Mouse (Mus musculus): ENCODE data around the gene Ttyh2. TPM values are rescaled to one million over a fixed set of nuclear protein-coding genes. Genes with fewer than 3 reads are reported as not detected.

Ttyh2 gene
- polyA plus RNA-seq, 1 experiment, result 34.4 TPM

DNA sequence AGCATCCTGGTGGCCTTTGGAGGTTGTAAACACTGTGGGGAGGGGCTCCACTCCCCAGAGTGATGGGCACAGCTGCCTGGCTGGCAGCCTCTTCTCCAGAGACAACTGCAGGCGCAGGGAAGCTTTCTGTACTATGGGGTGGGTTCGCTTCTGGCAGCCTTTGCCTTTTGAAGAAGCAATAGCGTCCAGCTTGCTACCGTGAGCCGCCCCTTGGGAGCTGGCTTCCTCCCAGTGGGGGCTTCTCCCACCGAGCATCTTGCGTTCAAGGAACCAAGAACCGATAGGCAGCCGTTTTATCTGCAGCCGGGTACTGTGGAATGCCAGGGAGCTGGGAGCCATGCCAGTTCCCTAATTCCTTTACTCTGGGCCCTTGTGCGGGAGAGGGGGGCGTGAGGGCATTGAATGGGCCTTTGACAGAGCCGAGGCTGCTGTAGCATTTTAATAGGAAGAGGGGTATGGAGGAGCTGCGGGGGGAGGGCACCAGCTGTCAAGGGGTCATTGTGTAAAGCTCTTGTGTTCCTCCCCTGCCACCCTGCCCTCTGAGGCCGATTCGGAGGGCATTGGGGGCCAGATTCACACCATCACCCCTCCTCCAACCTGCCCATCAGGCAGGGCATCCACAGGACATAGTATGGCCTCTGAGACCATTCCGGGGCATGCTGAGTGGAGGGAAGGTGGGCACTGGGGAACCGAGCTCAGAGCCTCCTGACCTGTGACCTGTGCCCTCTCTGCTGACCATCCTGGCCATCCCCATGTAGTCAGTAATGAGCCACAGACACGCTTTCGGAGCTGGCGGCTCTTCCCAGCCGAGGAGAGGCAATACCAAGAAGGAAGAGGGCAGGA lies 29.1 kb downstream of the Ttyh2 start:
- Histone ChIP-seq H3K4me3 (ENCODE audit: insufficient read depth, low read depth, low read length) (no peak overlapping the region), H3K36me3 (ENCODE audit: control insufficient read depth, insufficient read depth, low read length) (no peaks in the 10 kb centered on the region), H3K27ac (ENCODE audit: insufficient read depth, low read depth, low read length) (no peak overlapping the region), H3K27me3 (replicated peaks; ENCODE audit: control insufficient read depth, insufficient read depth, low read length) (no peaks in the 10 kb centered on the region), H3K4me1 (ENCODE audit: control insufficient read depth, insufficient read depth, low read length) (no peaks in the 10 kb centered on the region)
- 68% methylated on average over 22 of the region's 22 CpGs for WGBS
- TF ChIP-seq CTCF (conservative IDR thresholded peaks at IDR 0.05; ENCODE audit: insufficient read depth, insufficient read length, low read depth, low read length) (no peak), POLR2A (IDR thresholded peaks at IDR 0.05; ENCODE audit: low read depth, low read length) (no peak)
- DNase-seq, result no peak

- DNase-seq, result no peak
- no peak overlapping the region for H3K4me3 ChIP-seq (ENCODE audit: insufficient read depth, low read depth, low read length)
- H3K27me3 ChIP-seq (replicated peaks; ENCODE audit: control insufficient read depth, insufficient read depth, low read length), result no peaks in the 10 kb centered on the region
- no peaks in the 10 kb centered on the region for H3K4me1 ChIP-seq (ENCODE audit: control insufficient read depth, insufficient read depth, low read length)
- no peak overlapping the region for H3K27ac ChIP-seq (ENCODE audit: insufficient read depth, low read depth, low read length)
- TF ChIP-seq POLR2A (IDR thresholded peaks at IDR 0.05; ENCODE audit: low read depth, low read length) (no peak), CTCF (conservative IDR thresholded peaks at IDR 0.05; ENCODE audit: insufficient read depth, insufficient read length, low read depth, low read length) (no peak)
- 53% methylated on average over 5 of the region's 5 CpGs for whole genome bisulfite sequencing
- H3K36me3 ChIP-seq (ENCODE audit: control insufficient read depth, insufficient read depth, low read length), result no peaks in the 10 kb centered on the region; the same call in 1 of the 2 replicates
These were observed 31.1 kb downstream of the Ttyh2 start for GRCm38 (mm10) chr11:114706358-114706757.

GRCm38 (mm10) chr11:114711393-114711792 lies 36.2 kb downstream of the Ttyh2 start:
- TF ChIP-seq CTCF (conservative IDR thresholded peaks at IDR 0.05; ENCODE audit: insufficient read depth, insufficient read length, low read depth, low read length) (no peak), POLR2A (IDR thresholded peaks at IDR 0.05; ENCODE audit: low read depth, low read length) (no peak)
- Histone ChIP-seq H3K27ac (ENCODE audit: insufficient read depth, low read depth, low read length) (no peak overlapping the region), H3K27me3 (replicated peaks; ENCODE audit: control insufficient read depth, insufficient read depth, low read length) (no peaks in the 10 kb centered on the region), H3K36me3 (ENCODE audit: control insufficient read depth, insufficient read depth, low read length) (no peaks in the 10 kb centered on the region; the same call in 1 of the 2 replicates), H3K4me3 (ENCODE audit: insufficient read depth, low read depth, low read length) (no peak overlapping the region), H3K4me1 (ENCODE audit: control insufficient read depth, insufficient read depth, low read length) (no peaks in the 10 kb centered on the region)
- WGBS, result 50% methylated on average over 3 of the region's 3 CpGs
- no peak for DNase-seq

GRCm38 (mm10) chr11:114711861-114712260 lies 36.6 kb downstream of the Ttyh2 start:
- no peaks in the 10 kb centered on the region for H3K4me1 ChIP-seq (ENCODE audit: control insufficient read depth, insufficient read depth, low read length)
- WGBS, result 66% methylated on average over 12 of the region's 12 CpGs
- no peaks in the 10 kb centered on the region; the same call in 1 of the 2 replicates for H3K36me3 ChIP-seq (ENCODE audit: control insufficient read depth, insufficient read depth, low read length)
- no peak for DNase-seq
- H3K27me3 ChIP-seq (replicated peaks; ENCODE audit: control insufficient read depth, insufficient read depth, low read length), result no peaks in the 10 kb centered on the region
- no peak overlapping the region for H3K4me3 ChIP-seq (ENCODE audit: insufficient read depth, low read depth, low read length)
- H3K27ac ChIP-seq (ENCODE audit: insufficient read depth, low read depth, low read length), result no peak overlapping the region
- TF ChIP-seq CTCF (conservative IDR thresholded peaks at IDR 0.05; ENCODE audit: insufficient read depth, insufficient read length, low read depth, low read length), result no peak
- no peak for TF ChIP-seq POLR2A (IDR thresholded peaks at IDR 0.05; ENCODE audit: low read depth, low read length)

- TF ChIP-seq CTCF (conservative IDR thresholded peaks at IDR 0.05; ENCODE audit: insufficient read depth, insufficient read length, low read depth, low read length) (no peak), POLR2A (IDR thresholded peaks at IDR 0.05; ENCODE audit: low read depth, low read length) (no peak)
- Histone ChIP-seq H3K27ac (ENCODE audit: insufficient read depth, low read depth, low read length) (no peak overlapping the region), H3K4me3 (ENCODE audit: insufficient read depth, low read depth, low read length) (no peak overlapping the region), H3K36me3 (ENCODE audit: control insufficient read depth, insufficient read depth, low read length) (no peaks in the 10 kb centered on the region; the same call in 1 of the 2 replicates), H3K4me1 (ENCODE audit: control insufficient read depth, insufficient read depth, low read length) (no peaks in the 10 kb centered on the region), H3K27me3 (replicated peaks; ENCODE audit: control insufficient read depth, insufficient read depth, low read length) (no peaks in the 10 kb centered on the region)
- no peak for DNase-seq
- 79% methylated on average over 6 of the region's 6 CpGs for WGBS
These were observed 39.3 kb downstream of the Ttyh2 start for GRCm38 (mm10) chr11:114714526-114714925.

DNA sequence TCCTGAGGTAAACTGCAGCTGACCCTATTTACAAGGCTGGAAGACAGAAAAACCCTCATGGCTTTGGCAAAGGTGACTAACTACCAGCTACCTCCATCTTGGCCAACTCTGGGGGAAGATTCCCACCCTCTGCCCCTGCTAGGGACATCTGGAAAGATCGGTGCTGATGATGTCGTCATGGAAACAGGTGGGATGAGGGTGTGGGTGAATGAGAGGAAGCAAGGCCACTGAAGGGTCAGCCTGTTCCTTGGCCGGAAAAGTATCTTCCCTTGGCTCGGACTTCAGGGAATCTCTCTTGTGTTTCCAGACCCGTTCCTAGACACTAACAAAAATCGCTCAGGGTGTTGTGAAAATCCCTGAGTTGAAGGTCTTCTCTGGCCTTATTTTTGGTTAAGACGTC lies 40.3 kb downstream of the Ttyh2 start:
- Histone ChIP-seq H3K27ac (ENCODE audit: insufficient read depth, low read depth, low read length) (no peak overlapping the region), H3K4me1 (ENCODE audit: control insufficient read depth, insufficient read depth, low read length) (no peaks in the 10 kb centered on the region), H3K27me3 (replicated peaks; ENCODE audit: control insufficient read depth, insufficient read depth, low read length) (no peaks in the 10 kb centered on the region), H3K36me3 (ENCODE audit: control insufficient read depth, insufficient read depth, low read length) (no peaks in the 10 kb centered on the region), H3K4me3 (ENCODE audit: insufficient read depth, low read depth, low read length) (no peak overlapping the region)
- WGBS, result 58% methylated on average over 7 of the region's 7 CpGs
- TF ChIP-seq POLR2A (IDR thresholded peaks at IDR 0.05; ENCODE audit: low read depth, low read length) (no peak), CTCF (conservative IDR thresholded peaks at IDR 0.05; ENCODE audit: insufficient read depth, insufficient read length, low read depth, low read length) (no peak)
- peak; percentile 8 for DNase-seq

DNA sequence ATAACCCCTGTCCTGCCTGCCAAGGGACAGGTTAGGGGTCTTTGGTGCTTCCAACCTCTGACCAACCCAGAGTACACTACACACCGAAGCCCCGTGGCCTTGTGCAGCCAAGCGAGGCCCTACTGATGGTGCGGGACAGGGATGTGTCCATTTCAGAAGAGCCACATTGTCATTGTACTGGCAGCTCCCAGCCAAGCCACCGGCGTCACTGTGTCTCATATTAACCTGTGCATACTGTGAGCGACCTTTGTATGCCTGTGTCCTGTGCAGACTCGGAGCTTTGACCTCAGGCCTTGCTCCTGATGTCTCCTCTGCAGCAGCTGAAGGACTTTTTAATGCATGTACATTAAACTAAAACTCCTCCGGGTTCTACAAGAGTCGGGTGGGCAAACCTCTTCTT lies 45.3 kb downstream of the Ttyh2 start:
- TF ChIP-seq POLR2A (IDR thresholded peaks at IDR 0.05; ENCODE audit: low read depth, low read length) (no peak), CTCF (conservative IDR thresholded peaks at IDR 0.05; ENCODE audit: insufficient read depth, insufficient read length, low read depth, low read length) (no peak)
- H3K4me3 ChIP-seq (ENCODE audit: insufficient read depth, low read depth, low read length), result no peak overlapping the region
- 57% methylated on average over 10 of the region's 10 CpGs for WGBS
- H3K27me3 ChIP-seq (replicated peaks; ENCODE audit: control insufficient read depth, insufficient read depth, low read length), result no peaks in the 10 kb centered on the region
- H3K36me3 ChIP-seq (ENCODE audit: control insufficient read depth, insufficient read depth, low read length), result no peaks in the 10 kb centered on the region
- no peak for DNase-seq
- no peaks in the 10 kb centered on the region for H3K4me1 ChIP-seq (ENCODE audit: control insufficient read depth, insufficient read depth, low read length)
- no peak overlapping the region for H3K27ac ChIP-seq (ENCODE audit: insufficient read depth, low read depth, low read length)

Measured in kidney, adult 2 months (tissue).